Mouse (Mus musculus): ENCODE data around the gene Myo1a. TPM values are rescaled to one million over a fixed set of nuclear protein-coding genes. Genes with fewer than 3 reads are reported as not detected.
"Not testable (repeated sequence)": the region's sequence is repeated elsewhere in the genome, so short reads cannot be mapped to it uniquely, and the experiment has no call there.

Myo1a gene
- 0.42 TPM in 1 of 2 replicates, not detected in the other for total RNA-seq (2015; ENCODE audit: low replicate concordance)
- total RNA-seq (2017; ENCODE audit: low replicate concordance): not detected in 2 replicates

DNA sequence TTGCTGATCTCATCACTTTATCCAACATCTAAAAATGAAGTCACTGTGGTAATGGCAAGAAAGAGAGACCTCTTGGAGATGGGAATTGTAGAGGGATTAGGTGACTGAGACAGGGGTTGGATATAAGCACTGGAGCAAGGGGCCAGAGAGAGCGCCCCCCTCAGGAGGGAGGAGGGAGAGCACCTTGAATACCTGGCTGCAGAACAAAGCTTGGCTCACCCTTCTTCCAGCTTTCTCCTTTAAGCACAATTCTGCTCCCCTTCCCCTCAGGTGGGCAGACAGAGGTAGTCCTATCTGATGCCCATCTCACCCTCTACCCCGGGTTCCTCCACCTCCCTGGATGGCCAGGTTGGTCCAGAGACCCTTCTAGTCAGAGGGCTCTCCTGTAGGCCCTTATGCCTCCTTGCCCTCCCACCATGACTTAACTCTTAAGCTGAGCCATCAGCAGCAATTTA, at the start of gene Myo1a:
Myo1a (plus strand) TSS at position 405 of the 455 bp plus-strand sequence.
- no peak for ATAC-seq (replicated peaks; ENCODE audit: low FRiP score, poor library complexity, severe bottlenecking)

DNA sequence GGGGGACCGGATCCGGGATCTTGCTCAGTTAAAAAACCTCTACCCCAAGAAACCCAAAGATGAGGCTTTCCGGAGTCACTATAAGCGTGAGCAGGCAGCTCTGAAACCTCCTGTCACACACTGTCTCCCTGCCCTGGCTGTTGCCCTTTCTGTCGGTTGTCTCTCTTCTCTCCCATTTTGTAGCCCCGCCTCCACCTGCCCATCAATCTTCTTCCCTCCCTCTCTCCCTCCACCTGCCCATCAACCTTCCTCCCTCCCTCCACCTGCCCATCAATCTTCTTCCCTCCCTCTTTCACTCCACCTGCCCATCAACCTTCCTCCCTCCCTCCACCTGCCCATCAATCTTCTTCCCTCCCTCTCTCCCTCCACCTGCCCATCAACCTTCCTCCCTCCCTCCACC, 47.4 kb upstream of the Myo1a start:
- not testable (repeated sequence) for ATAC-seq (replicated peaks; ENCODE audit: low FRiP score, poor library complexity, severe bottlenecking)

DNA sequence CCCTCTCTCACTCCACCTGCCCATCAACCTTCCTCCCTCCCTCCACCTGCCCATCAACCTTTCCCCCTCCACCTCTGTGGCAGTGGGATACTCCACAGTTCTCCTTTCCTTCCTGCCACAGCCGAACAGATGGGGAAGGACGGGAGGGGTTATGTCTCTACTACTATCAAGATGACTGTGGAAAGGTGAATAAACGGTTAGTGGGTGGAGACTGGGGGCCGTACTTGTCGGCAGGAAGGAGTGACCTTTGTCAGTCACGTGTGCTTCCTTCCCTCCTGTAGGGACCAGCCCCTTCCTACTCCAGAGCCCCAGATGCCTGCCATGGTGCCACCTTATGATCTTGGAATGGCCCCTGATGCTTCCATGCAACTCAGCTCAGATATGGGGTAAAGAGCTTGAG, 46.9 kb upstream of the Myo1a start:
- no peak for ATAC-seq (replicated peaks; ENCODE audit: low FRiP score, poor library complexity, severe bottlenecking)

DNA sequence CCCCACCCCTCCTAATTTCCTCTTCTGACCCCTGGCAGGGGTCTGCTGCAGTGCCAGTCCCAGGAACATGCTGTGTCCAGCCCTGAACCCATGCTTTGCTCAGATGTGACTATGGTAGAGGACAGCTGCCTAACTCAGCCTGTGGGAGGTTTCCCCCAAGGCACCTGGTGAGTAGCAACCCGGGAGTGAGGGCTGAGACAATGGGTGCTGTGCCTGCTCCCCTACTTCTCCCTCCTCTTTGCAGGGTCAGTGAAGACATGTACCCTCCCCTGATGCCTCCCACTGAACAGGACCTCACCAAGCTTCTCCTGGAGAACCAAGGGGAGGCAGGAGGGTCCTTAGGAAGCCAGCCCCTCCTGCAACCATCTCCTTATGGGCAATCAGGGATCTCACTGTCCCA, 45.4 kb upstream of the Myo1a start:
- ATAC-seq (replicated peaks; ENCODE audit: low FRiP score, poor library complexity, severe bottlenecking): no peak

DNA sequence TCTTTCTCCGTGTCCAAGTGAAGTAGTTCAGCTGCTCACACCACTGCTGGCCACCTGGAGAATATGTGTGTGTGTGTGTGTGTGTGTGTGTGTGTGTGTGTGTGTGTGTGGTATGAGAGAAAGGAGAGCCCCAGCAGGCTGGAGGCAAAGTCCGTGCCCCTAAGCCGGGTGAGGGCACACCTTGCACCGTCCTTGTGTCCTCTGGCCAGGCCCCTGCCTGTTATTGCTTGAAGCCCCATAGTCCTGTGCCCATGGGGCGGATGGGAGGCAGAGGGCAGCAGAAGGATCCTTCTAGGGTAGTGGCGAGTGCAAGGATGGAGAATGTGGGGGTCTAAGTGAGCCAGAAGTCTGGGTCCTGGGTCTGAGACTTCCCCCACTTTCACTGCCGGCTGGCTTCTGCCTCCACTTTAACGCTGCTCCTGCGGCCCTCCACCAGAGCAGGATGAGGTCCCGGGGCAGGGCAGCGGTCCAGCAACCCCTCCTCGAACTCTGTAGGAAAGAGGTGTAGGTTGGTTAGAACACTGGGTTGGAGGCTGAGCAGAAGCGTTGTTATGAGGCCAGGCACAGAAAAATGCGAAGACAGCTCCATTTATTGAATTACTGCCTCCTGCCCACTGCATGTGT, 43.6 kb upstream of the Myo1a start:
- no peak for ATAC-seq (replicated peaks; ENCODE audit: low FRiP score, poor library complexity, severe bottlenecking)

DNA sequence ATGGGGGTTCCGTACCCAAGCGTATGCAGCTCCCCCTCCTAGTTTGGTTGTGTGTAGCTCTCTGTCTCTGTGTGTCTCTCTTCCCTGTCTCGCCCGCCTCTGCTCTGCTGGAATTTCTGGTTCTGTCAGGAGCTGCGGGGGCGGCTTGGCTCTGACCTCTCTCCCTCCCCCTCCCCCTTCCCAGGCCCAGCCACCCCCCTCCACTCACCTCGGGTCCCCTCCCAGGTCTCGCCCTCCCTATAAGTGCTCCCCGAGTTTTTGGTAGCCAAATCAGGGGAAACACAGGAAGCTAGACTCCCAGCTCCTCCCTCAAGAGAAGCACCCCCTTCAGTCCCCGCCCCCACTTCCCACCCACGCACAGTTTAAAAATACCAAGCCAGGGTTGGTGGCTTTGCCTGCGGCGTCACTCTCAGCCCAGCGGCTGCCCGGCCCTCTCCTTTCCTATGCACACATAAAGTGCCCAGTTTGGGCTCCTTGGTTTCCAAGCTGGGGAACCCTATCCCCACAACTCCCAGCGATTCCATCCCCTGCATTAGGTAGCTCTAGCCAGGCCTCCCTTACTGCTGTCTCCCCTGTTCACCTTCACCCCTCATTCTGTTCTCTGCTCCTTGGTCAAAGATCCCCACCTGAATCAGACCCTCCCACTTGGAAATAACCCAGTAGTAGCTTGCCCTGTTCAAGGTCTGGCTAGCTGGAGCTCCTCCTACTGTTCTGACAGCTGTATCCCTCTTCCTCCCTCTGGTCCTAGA, 42.9 kb upstream of the Myo1a start:
- no peak for ATAC-seq (replicated peaks; ENCODE audit: low FRiP score, poor library complexity, severe bottlenecking)

DNA sequence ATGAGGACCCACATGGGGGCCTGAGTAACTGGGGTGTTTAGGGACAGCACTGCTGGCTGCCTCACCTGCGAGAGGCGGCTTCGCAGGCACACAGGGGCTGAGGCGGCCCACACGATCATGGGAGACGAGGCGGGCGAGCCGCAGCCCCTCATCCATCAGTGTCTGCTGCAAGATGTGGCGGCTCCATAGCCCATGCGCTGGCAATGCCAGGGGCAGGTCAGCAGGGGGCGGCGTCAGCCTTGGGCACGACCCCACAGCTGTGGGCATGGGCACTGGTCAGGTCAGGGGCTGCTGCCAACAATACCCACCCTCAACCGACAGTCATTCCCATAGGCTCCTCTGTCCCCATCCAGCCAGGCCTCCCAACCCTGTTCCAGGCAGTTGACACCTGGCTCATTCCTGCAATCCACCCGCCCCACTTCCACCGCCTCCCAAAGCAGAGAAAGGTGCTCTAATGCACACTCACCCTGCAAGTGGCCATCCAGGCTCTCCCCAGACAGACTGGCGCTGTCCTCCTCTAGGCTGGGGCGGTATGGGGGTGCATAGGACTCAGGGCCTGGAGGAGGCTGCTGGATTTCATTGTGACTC, 42.2 kb upstream of the Myo1a start:
- ATAC-seq (replicated peaks; ENCODE audit: low FRiP score, poor library complexity, severe bottlenecking): no peak

DNA sequence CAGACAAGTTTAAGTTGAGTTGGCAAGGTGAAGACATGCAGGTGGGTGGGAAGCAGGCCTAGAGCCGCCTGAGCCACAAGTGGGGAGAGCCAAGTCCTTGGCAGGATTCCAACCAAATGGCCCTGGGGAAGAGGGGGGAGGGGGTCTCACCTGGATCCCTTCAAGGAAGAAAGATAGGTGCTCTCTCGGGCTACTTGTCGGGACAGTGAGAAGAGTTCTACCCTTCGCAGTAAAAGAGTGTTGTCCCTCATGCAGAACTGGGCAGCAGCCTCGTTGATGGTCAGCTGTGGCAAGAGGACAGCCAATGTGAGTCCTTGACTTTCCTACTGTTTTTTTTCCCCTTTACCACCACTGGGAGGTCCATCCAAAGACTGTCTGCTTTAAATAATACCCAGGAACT, 41.4 kb upstream of the Myo1a start:
- no peak for ATAC-seq (replicated peaks; ENCODE audit: low FRiP score, poor library complexity, severe bottlenecking)

DNA sequence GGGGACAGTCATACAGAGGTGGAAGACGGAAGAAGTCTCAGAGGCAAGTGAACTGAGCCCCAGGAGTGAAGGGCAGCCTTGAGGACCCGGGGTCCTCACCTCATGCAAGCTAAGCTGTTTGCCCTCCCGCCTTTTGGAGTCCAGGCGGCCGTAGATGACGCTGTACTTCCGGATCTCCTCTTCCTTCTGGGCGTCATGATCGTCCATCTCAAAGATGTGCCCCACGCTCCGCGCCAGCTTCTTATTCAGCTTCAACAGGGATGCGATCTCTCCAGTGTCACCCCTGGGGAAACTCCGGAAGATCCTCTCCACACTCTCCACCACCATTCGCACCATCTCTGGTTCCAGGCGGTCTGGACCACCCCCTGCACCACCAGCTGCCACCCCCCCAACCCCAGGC, 40.8 kb upstream of the Myo1a start:
- no peak for ATAC-seq (replicated peaks; ENCODE audit: low FRiP score, poor library complexity, severe bottlenecking)

DNA sequence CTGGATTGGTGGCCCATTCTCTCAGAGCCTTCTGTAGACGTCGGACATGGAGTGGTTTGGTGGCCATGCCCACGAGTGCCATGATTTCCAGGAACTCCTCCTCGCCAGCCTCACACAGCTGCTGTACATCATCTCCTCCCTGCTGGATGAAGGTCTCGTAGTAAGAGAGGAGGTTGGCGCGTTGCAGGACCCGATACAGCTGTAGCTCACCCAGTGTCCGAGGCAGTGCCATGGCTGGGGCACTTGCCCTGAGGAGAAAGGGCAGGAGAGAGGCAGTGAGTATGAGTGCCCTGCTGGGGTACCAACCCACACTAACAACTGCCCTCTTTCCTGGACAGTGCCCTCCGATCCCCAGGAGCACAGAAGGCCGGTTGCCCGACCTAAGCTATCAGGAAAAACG, 40.1 kb upstream of the Myo1a start:
- no peak for ATAC-seq (replicated peaks; ENCODE audit: low FRiP score, poor library complexity, severe bottlenecking)

DNA sequence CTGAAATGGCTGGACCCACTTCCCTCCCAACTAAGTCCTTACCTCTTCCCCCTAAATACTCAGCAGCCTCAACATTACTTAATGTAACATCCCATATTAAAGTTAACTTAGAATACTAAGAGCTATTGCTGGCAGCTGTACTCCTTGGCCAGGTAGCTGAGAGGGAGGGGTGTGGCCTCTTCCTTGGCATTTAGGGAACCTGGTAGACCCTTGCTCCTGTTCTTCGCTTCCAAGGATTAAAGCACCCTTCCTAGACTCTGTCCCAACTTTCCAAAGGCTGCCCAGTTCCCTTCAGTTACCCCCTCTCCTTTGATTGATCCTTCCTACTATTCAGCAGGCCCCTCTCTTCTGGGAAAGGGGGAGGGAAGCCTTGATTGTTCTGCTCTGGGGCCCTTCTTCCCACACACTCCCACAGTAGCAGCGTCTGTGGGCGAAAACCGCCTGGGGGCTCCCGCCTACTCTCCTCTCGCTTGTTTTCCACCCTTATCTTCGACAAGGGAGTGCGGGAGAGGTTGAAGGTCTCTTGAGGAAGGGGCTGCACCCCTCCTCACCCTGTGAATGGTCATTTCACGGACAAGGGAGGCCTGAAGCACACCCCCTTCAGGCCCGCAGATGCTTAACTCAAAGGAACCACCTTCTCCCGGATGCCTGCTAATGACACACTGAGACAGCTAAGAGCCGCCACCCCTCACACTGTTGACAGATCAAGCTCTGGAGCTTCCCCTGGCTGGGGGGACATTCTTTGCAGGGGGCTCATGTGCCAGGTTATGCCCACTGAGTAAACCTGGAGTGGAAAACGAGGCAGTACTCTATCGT, 39.4 kb upstream of the Myo1a start:
- no peak for ATAC-seq (replicated peaks; ENCODE audit: low FRiP score, poor library complexity, severe bottlenecking)

DNA sequence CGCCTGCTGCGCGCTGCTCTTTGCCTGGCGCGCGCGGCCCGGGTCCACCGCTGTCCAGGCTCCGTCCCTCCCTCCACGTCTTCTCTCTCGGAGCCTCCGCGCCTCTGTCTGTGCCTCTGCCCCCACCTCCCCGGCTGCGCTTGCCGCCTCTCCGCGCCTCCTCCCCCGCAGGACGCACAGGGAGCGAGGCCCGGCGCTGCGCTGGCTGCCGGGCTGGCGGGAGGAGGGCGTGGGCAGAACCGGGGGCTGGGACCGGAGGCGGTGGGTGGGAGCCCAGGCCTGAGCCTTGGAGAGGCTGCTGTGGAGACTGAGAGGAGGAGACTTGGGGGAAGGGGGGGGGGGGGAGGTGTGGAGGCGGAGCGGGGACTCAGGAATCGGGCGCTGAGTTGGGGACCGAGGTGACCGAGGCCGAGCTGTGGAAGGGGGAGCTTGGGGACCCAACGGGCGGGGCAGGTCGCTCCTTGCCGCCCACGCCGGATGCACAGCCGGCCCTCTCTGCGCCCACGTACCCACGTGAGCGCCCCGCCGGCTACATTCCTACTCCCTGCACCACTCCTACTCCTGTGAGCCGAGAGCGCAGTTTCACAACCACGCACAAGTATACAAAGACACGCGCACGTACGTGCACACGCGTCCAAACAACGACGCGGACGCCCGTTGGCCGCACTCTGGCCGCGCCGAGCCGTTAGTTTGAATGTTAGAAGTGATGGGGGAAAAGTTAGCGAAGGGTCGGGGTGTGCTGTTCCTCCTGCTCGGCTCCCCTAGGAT, 38.3 kb upstream of the Myo1a start, which contains the start of gene Nemp1:
Nemp1 (plus strand) TSS at position 401 of the 768 bp plus-strand sequence.
- ATAC-seq (replicated peaks; ENCODE audit: low FRiP score, poor library complexity, severe bottlenecking): no peak

DNA sequence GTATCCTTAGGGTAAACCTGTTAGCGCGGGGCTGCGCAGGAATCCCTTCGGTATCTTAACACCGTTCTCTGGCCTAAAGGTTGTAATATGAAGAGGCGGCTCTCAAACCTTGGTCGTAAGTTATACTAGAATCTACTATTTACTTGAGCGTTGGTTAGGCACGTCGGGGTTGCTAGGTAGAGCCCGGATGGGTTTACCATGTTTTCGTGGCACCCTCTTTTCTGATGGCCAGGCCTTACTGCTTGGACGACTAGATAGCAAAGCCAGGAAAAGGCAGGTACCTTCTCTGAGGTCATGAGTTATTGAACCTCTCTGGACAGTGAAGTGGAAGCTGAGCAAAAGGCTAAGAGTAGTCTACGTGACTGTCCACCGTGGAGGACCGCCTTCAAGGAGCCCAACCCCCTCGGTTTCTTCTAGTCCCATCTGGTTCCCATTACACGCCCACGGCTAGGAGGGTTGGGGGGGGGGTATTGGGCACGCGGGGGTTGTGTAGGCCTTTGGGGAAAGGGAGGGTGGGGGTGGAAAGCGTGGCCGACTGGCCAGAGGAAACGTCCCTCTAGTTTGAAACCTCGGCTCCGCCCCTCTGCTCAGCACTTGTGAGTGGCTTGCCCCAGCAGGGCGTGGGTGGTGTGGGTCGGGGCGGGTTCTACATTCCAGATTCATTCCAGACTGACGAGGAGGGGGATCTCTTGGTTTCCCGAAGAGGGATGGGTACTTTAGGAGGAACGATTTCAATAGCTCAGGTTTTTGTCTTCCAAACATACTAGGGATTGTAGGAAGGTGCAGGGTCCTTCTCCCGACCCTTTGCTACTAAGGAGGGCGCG, 37.5 kb upstream of the Myo1a start:
- no peak for ATAC-seq (replicated peaks; ENCODE audit: low FRiP score, poor library complexity, severe bottlenecking)

DNA sequence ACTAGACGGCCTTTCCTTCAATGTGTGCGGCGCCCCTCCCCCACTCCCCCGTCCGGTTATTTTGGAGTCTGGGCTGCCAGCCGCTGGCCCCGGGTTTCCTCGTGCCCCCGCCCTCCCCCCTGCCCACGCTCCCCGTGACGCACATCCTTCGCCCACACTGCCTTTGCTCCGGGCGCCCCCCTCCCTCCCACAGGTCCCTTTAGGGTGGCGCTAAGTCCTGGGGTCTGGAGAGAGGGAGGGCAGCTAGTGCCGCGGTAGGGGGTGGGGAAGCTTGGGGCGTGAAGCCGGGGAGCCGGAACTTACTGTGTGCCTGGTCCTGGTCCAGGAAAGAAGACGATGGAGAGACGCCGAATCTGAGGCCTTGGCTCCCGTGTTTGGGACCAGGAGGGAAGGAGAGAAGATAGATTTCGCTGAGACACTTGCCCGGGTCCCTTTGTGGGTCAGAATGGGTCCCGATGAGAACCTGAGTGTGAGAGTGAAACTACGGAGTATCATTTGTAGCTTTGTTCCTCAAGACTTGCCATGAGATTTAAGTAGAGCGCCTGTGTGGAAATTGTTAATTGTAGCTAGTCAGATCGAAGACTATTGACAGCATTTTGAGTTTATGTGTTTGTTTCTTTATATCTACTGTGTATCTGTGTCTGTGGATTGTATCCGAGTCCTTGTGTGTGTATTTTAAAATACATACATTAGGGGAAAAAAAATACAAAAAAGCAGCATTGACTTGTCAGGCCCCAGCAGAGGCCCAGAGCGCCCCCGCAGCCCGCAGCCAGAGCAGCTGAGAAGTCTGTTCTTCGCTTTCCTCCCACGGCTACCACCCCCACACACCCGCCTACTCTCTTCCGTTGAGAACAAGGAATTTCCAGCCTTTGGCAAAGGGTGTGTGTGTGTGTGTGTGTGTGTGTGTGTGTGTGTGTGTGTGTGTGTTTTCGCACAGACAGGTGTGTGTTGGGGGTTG, 36.6 kb upstream of the Myo1a start, which contains the start of gene Nab2:
Nab2 (minus strand) TSS at position 476 of the 958 bp plus-strand sequence.
- ATAC-seq (replicated peaks; ENCODE audit: low FRiP score, poor library complexity, severe bottlenecking): no peak

DNA sequence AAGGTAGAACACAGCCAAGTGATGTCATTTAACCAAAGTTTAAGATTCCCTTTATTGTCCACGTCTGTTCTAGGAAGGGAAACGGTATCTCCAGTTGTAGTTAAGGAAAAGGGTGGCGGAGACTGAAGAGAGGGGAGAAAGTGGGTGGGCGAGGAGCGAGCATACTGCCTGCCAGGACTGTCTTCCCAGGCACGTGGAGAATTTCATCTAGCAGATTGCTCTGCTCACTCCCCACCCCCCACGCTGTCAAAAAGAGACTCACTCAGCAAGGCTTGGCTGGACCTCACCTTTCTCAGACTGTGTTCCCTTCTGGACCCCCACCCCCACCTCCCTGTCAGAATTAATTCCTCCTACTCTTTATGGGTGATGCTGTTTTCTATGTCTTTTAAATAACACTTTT, 35.8 kb upstream of the Myo1a start:
- ATAC-seq (replicated peaks; ENCODE audit: low FRiP score, poor library complexity, severe bottlenecking): no peak

DNA sequence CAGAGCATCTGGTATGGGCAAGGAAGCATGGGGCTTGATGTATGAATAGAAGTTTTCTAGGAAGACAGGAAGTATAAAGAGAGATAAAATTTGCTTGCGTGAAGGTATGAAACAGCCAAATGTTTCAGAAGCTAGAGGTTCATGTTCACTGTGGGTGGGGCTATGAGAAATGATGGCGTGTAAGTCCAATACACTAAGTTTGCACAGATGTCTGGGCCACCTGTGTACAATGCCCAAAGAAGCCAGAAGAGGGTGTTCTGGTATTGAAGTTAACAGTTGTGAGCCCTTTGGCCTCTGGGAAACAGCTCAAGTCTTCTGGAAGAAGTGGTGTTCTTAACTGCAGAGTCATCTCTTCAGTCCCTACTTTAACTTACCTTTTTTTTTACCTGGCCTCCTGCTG, 34.8 kb upstream of the Myo1a start:
- ATAC-seq (replicated peaks; ENCODE audit: low FRiP score, poor library complexity, severe bottlenecking): no peak

DNA sequence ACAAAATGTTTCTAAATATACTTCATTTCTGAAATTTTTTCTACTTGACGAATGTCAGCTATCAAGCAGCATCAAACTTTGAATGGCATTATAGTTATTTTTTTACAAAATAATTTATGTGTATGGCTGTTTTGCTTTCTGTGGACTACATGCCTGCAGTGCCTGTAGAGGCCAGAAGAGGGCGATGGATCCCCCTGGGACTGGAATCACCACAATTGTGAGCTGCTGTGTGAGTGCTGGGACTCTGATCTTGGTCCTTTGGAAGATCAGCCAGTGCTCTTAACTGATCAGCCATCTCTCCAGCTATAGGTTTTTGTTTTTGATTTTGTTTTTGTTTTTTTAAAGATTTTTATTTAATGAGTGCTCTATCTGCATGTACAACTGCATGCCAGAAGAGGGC, 33.7 kb upstream of the Myo1a start:
- ATAC-seq (replicated peaks; ENCODE audit: low FRiP score, poor library complexity, severe bottlenecking): no peak

Measured in erythroblast, adult 5-6 weeks (primary cell).